Mouse (Mus musculus): ENCODE results near the gene Trappc1. TPM values are rescaled to one million over a fixed set of nuclear protein-coding genes. Genes with fewer than 3 reads are reported as not detected.
A peak's percentile ranks its signal among the peaks of the same experiment; 100 is the strongest.

Trappc1 gene
- polyA plus RNA-seq, 1 experiment from 2014 or later = 69.3 TPM

DNA sequence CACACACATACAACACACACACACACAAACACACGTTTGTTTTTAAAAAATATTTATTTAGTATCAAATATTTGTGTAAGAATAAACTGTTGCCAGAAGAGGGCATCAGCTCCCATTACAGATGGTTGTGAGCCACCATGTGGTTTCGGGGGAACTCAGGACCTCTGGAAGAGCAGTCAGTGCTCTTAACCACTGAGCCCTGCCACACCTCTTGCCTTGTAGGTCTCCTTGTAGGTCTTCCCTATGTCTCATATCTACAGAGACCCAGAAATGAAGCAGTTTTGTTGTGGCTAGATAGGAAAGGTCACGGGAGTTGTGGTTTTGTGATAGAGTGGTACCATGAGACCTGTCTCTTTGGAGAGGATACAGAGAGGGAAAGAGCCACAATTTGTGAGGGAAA is 10.1 kb downstream of the Trappc1 start:
- WGBS (ENCODE audit: insufficient replicate concordance) = 16% methylated on average over 3 of the region's 3 CpGs
- Histone ChIP-seq H3K36me3 (ENCODE audit: control insufficient read depth, insufficient read depth) (no peaks in the 10 kb centered on the region), H3K9me3 (replicated peaks; ENCODE audit: control insufficient read depth, low read length) (no peaks in the 10 kb centered on the region), H3K4me3 (ENCODE audit: low read depth, low read length) (no peak overlapping the region), H3K27me3 (ENCODE audit: control insufficient read depth, insufficient read depth, low read depth, low read length) (peaks cover 20% of the 10 kb centered on the region), H3K4me1 (ENCODE audit: control insufficient read depth, low read depth, low read length) (peaks cover 8% of the 10 kb centered on the region; the same call in 1 of the 2 replicates), H3K27ac (ENCODE audit: low read length) (no peak overlapping the region), H3K4me2 (ENCODE audit: low read depth, low read length) (no peak overlapping the region), H3K9ac (ENCODE audit: low read depth, low read length) (no peak overlapping the region)
- ATAC-seq (ENCODE audit: low read depth) = peak; percentile 72

DNA sequence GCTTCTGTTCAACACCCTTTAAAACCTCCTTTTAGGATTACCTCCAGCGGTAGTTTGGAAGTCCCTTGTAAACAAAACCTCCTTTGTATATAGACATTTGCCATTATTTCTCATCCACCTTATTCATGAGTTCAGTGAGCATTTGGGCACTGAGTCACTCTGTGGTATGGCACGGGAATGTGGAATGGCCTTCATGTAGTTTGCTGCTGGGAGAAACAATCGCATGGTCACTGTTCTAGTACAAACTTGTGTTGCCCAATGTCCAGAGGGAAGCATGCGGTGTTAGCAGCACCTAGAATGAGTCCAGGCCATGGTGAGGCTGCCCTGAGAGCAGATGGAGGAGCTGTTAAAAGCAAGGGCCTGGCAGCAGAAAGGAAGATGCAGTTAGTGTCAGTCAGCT is 11.0 kb downstream of the Trappc1 start:
- Histone ChIP-seq H3K27me3 (ENCODE audit: control insufficient read depth, insufficient read depth, low read depth, low read length) (peaks cover 24% of the 10 kb centered on the region), H3K4me1 (ENCODE audit: control insufficient read depth, low read depth, low read length) (peaks cover 8% of the 10 kb centered on the region; the same call in 1 of the 2 replicates), H3K4me3 (ENCODE audit: low read depth, low read length) (no peak overlapping the region), H3K27ac (ENCODE audit: low read length) (no peak overlapping the region), H3K9ac (ENCODE audit: low read depth, low read length) (no peak overlapping the region), H3K9me3 (replicated peaks; ENCODE audit: control insufficient read depth, low read length) (no peaks in the 10 kb centered on the region), H3K36me3 (ENCODE audit: control insufficient read depth, insufficient read depth) (no peaks in the 10 kb centered on the region), H3K4me2 (ENCODE audit: low read depth, low read length) (no peak overlapping the region)
- 60% methylated on average over 4 of the region's 4 CpGs for WGBS (ENCODE audit: insufficient replicate concordance)
- ATAC-seq (ENCODE audit: low read depth) = no peak

DNA sequence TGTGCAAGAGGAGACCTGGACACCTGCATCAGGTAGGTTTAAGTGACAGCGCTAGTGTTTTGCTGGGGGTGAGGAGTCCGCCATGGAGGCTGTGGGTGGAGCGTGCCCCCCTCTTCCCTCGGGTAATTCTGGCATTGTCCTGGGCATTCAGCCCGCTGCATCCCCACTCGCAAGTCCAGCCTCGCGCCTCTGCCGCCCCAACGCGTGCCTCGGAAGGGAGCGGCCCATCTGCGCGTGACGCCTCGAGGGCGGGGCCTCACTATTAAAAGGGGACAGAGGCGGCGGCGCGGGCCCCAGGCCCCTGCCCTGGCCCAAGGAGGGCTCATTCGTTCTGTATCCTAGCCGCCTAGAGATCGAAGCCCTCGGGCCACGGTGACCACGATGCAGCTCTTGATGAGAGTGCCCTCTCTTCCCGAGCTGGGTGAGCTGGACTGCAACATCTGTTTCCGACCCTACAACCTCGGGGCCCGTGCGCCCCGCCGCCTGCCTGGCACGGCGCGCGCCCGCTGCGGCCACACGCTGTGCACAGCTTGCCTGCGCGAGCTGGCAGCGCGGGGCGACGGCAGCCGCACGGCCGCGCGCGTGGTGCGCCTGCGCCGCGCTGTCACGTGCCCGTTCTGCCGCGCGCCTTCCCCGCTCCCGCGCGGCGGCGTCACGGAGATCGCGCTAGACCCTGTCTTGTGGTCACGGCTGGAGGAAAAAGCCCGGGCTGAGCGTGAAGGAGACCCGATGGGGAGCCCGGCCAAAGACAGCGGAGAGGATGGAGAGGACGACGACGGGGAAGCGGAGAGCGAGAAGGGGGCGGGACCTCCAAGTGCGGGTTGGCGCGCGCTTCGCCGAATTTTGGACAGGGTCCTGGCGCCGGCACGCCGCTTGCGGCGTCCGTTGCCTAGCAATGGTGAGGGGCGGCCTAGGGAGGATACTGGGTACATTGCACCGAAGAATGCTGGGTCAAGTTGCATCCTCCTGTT is 16.7 kb downstream of the Trappc1 start, which contains the start of gene Rnf227:
TSS of gene Rnf227 (plus strand) at position 301 of the 971 bp plus-strand sequence.
- H3K9me3 ChIP-seq (replicated peaks; ENCODE audit: control insufficient read depth, low read length) = no peaks in the 10 kb centered on the region
- peaks cover 12% of the 10 kb centered on the region for H3K4me1 ChIP-seq (ENCODE audit: control insufficient read depth, low read depth, low read length)
- no peak within 1 kb of the TSS for H3K27ac ChIP-seq (ENCODE audit: low read length)
- no peaks in the 10 kb centered on the region for H3K36me3 ChIP-seq (ENCODE audit: control insufficient read depth, insufficient read depth)
- H3K9ac ChIP-seq (ENCODE audit: low read depth, low read length) = peak within 1 kb of the TSS; percentile 30; the same call in 1 of the 2 replicates
- ATAC-seq (ENCODE audit: low read depth) = peak; percentile 64
- H3K27me3 ChIP-seq (ENCODE audit: control insufficient read depth, insufficient read depth, low read depth, low read length) = peaks cover 29% of the 10 kb centered on the region
- 3% methylated on average over 99 of the region's 99 CpGs for WGBS (ENCODE audit: insufficient replicate concordance)
- H3K4me3 ChIP-seq (ENCODE audit: low read depth, low read length) = peak within 1 kb of the TSS; percentile 56
- H3K4me2 ChIP-seq (ENCODE audit: low read depth, low read length) = peak within 1 kb of the TSS; percentile 78

DNA sequence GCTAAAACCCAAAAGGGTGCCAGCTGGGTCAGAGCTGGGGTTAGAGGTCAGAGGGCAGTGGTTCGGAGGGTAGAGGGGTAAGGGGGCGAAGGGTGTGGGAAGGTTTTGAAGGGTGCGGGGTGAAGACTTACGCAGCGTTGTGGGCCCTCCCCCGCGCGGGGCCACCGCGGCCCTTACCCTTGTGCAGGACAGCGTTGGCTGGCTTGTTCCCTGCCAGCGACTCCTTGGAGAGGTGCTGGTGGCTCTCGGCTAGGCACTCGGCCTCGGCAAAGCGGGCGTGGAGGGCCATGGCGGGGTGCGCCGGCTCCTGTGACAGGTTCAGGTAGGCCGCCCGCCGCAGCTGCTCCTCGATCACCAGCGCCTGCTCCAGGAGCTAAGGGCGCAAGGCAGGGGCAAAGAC is 22.7 kb downstream of the Trappc1 start:
- H3K27ac ChIP-seq (ENCODE audit: low read length) = no peak overlapping the region
- WGBS (ENCODE audit: insufficient replicate concordance) = 83% methylated on average over 26 of the region's 26 CpGs
- no peaks in the 10 kb centered on the region; the same call in 1 of the 2 replicates for H3K36me3 ChIP-seq (ENCODE audit: control insufficient read depth, insufficient read depth)
- ATAC-seq (ENCODE audit: low read depth) = no peak
- no peak overlapping the region for H3K9ac ChIP-seq (ENCODE audit: low read depth, low read length)
- H3K4me1 ChIP-seq (ENCODE audit: control insufficient read depth, low read depth, low read length) = no peaks in the 10 kb centered on the region
- H3K9me3 ChIP-seq (replicated peaks; ENCODE audit: control insufficient read depth, low read length) = no peaks in the 10 kb centered on the region
- H3K4me3 ChIP-seq (ENCODE audit: low read depth, low read length) = no peak overlapping the region
- no peak overlapping the region for H3K4me2 ChIP-seq (ENCODE audit: low read depth, low read length)
- H3K27me3 ChIP-seq (ENCODE audit: control insufficient read depth, insufficient read depth, low read depth, low read length) = peaks cover under 1% of the 10 kb centered on the region

DNA sequence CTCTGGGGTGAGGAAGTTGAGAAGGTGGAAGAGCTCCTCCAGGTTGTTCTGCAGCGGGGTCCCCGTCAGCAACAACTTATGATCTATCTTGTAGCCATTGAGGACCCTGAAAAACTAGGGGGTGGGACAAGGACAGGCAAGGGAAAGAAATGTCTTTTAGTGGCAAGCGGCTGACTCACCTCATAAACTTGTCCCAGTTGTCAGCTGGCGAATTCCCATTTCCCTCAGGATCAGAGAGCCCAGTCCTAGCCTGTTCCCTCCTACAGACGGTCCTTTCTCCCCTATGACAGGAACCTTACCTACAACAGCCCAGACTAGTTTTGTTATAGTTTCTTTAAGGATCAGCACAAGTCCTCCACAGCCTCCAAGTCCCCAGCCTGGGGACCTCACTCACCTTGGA is 32.8 kb downstream of the Trappc1 start:
- Histone ChIP-seq H3K4me1 (ENCODE audit: control insufficient read depth, low read depth, low read length) (no peaks in the 10 kb centered on the region), H3K9ac (ENCODE audit: low read depth, low read length) (no peak overlapping the region), H3K36me3 (ENCODE audit: control insufficient read depth, insufficient read depth) (0 out of 2 replicates have a peak, but pooled peaks cover 3% of the 10 kb centered on the region), H3K4me2 (ENCODE audit: low read depth, low read length) (no peak overlapping the region), H3K27ac (ENCODE audit: low read length) (no peak overlapping the region), H3K27me3 (ENCODE audit: control insufficient read depth, insufficient read depth, low read depth, low read length) (no peaks in the 10 kb centered on the region), H3K9me3 (replicated peaks; ENCODE audit: control insufficient read depth, low read length) (no peaks in the 10 kb centered on the region), H3K4me3 (ENCODE audit: low read depth, low read length) (no peak overlapping the region)
- no peak for ATAC-seq (ENCODE audit: low read depth)
- WGBS (ENCODE audit: insufficient replicate concordance) = 78% methylated on average over 5 of the region's 5 CpGs

DNA sequence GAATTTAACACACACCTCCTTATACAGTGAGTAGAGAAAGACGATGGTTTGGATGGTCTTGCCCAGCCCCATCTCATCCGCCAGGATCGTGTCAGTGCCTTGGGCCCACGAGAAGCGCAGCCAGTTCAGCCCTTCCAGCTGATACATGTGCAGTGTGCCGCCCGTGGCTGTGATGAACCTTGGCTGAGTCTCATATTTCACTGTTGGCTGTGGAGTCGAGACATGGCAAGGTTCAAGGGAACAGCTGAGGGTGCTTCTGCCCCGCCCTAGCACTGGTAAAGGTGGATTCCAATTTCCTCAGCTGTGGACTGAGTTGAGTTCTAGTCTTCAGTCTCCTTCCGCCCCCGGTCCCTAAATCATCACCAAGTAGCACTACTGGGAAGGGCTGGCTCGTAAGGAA is 33.9 kb downstream of the Trappc1 start:
- Histone ChIP-seq H3K9ac (ENCODE audit: low read depth, low read length) (no peak overlapping the region), H3K4me2 (ENCODE audit: low read depth, low read length) (no peak overlapping the region), H3K9me3 (replicated peaks; ENCODE audit: control insufficient read depth, low read length) (no peaks in the 10 kb centered on the region), H3K4me1 (ENCODE audit: control insufficient read depth, low read depth, low read length) (no peaks in the 10 kb centered on the region), H3K36me3 (ENCODE audit: control insufficient read depth, insufficient read depth) (0 out of 2 replicates have a peak, but pooled peaks cover 3% of the 10 kb centered on the region), H3K27ac (ENCODE audit: low read length) (no peak overlapping the region), H3K4me3 (ENCODE audit: low read depth, low read length) (no peak overlapping the region), H3K27me3 (ENCODE audit: control insufficient read depth, insufficient read depth, low read depth, low read length) (no peaks in the 10 kb centered on the region)
- ATAC-seq (ENCODE audit: low read depth) = no peak
- WGBS (ENCODE audit: insufficient replicate concordance) = 76% methylated on average over 12 of the region's 12 CpGs

DNA sequence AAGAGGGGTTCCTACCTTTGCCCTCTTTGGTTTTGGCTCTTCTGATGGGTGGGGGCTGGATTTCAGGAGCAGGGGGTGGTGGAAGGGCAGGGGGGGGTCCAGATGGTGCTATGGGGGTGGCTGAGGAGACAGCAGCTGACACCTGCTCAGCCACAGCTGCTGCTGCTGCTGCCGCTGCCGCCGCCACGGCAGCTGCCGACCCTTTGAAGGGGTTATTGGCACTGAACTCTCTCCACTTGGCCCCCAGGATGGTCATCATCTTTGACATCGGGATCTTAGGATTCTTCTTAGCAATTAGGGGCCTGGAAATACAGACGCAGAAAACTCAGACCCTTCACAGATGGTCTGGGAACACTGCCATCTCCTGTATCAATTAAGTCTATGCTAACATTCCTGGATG is 38.2 kb downstream of the Trappc1 start:
- Histone ChIP-seq H3K9me3 (replicated peaks; ENCODE audit: control insufficient read depth, low read length) (no peaks in the 10 kb centered on the region), H3K4me3 (ENCODE audit: low read depth, low read length) (no peak overlapping the region), H3K36me3 (ENCODE audit: control insufficient read depth, insufficient read depth) (no peaks in the 10 kb centered on the region), H3K4me1 (ENCODE audit: control insufficient read depth, low read depth, low read length) (peaks cover 17% of the 10 kb centered on the region), H3K27ac (ENCODE audit: low read length) (no peak overlapping the region), H3K4me2 (ENCODE audit: low read depth, low read length) (no peak overlapping the region), H3K9ac (ENCODE audit: low read depth, low read length) (no peak overlapping the region), H3K27me3 (ENCODE audit: control insufficient read depth, insufficient read depth, low read depth, low read length) (peaks cover 12% of the 10 kb centered on the region)
- WGBS (ENCODE audit: insufficient replicate concordance) = 82% methylated on average over 7 of the region's 7 CpGs
- ATAC-seq (ENCODE audit: low read depth) = no peak

DNA sequence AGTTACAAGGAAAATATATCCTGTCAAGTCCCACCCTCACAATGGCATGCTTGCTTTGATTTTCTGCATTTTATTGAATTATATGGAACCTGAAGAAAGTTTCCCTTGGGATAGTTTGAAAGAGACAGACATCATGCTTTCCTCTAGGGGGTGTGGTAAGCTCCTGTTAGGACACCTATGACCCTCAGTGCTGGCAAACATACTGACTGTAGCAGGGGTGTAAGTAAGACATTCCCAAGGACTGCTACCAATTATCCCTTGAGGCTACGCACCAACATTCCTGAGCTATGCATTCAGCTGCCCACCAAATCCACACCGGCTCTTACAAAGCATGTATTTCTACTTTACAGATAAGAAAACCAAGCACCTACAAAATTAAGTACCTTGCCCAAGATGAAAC is 38.7 kb downstream of the Trappc1 start:
- no peak for ATAC-seq (ENCODE audit: low read depth)
- Histone ChIP-seq H3K36me3 (ENCODE audit: control insufficient read depth, insufficient read depth) (no peaks in the 10 kb centered on the region), H3K4me2 (ENCODE audit: low read depth, low read length) (no peak overlapping the region), H3K9ac (ENCODE audit: low read depth, low read length) (no peak overlapping the region), H3K27ac (ENCODE audit: low read length) (no peak overlapping the region), H3K9me3 (replicated peaks; ENCODE audit: control insufficient read depth, low read length) (no peaks in the 10 kb centered on the region), H3K4me3 (ENCODE audit: low read depth, low read length) (no peak overlapping the region), H3K27me3 (ENCODE audit: control insufficient read depth, insufficient read depth, low read depth, low read length) (peaks cover 17% of the 10 kb centered on the region), H3K4me1 (ENCODE audit: control insufficient read depth, low read depth, low read length) (peaks cover 21% of the 10 kb centered on the region)
- 88% methylated on average over 2 of the region's 2 CpGs for WGBS (ENCODE audit: insufficient replicate concordance)

DNA sequence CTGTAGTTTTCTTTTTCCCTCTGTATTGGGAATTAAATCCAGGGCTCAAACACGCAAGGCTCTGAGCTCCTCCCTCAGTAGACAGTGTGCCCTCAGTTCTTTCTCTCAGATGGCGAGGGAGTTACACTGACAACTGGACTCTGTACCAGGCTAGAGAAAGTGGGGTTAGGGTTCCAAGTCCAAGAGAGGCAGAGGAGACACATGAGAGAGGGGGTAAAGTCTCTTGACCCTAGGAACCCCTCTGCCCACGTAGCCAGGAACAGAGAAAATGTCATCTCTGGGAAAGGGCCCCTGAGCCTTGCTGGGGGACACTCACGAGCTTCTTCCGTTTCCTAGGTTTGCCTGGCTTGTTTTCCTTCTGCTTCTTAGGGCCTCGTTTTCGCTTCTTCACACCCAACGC is 40.6 kb downstream of the Trappc1 start:
- Histone ChIP-seq H3K27ac (ENCODE audit: low read length) (peak overlapping the region; percentile 59), H3K9me3 (replicated peaks; ENCODE audit: control insufficient read depth, low read length) (no peaks in the 10 kb centered on the region), H3K4me2 (ENCODE audit: low read depth, low read length) (peak overlapping the region; percentile 10; the same call in 1 of the 2 replicates), H3K36me3 (ENCODE audit: control insufficient read depth, insufficient read depth) (no peaks in the 10 kb centered on the region), H3K27me3 (ENCODE audit: control insufficient read depth, insufficient read depth, low read depth, low read length) (peaks cover 34% of the 10 kb centered on the region), H3K4me1 (ENCODE audit: control insufficient read depth, low read depth, low read length) (peaks cover 30% of the 10 kb centered on the region), H3K9ac (ENCODE audit: low read depth, low read length) (no peak overlapping the region), H3K4me3 (ENCODE audit: low read depth, low read length) (peak overlapping the region; percentile 14)
- 49% methylated on average over 8 of the region's 8 CpGs for WGBS (ENCODE audit: insufficient replicate concordance)
- peak; percentile 55 for ATAC-seq (ENCODE audit: low read depth)

Data from liver, embryonic 16.5 days (tissue).